In the genomic region with DNA sequence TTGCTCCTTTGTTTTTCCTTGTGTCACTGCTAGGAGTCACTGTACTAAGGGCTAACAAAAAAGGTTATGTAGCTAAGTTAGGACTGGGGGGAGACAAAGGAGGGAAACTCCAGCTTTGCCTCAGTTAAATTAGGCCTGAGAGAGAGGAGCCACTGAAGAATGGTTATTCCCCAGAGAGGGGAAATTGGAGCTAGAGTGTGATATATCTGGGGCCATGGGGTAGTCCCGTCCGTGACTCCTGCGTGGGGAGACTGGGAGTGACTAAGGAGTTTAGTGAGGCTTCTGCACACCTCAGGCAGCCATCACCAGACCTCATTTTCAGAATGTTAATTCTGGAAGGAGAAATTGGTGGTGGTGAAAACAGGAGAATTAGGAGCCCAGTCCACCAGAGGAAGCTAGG, we compare ENCODE assay signal across 9 mouse cellular contexts. TPM values are rescaled to one million over a fixed set of nuclear protein-coding genes. Genes with fewer than 3 reads are reported as not detected.
DNase-seq lines count a peak whose midpoint lies in the region; ATAC-seq lines count a peak whose summit lies in the region.
"Had no signal": no experiment of that assay in that cellular context is flagged by ENCODE, and none has a peak within 500 bp of the region (broad histone marks: within the 10 kb centered on the region; RNA-seq: fewer than 3 reads in every experiment).

No protein-coding gene starts in this region.

- H3K9ac ChIP-seq in heart, embryonic 15.5 days, result peak overlapping the region; percentile 81
- H3K9ac ChIP-seq in hindbrain, embryonic 16.5 days (ENCODE audit: low read depth, low read length), result no peak overlapping the region
- no peak overlapping the region for H3K9ac ChIP-seq in midbrain, embryonic 12.5 days (replicated peaks)

- H3K4me1 ChIP-seq in heart, embryonic 15.5 days (replicated peaks), result peaks cover 21% of the 10 kb centered on the region
- peaks cover 19% of the 10 kb centered on the region for H3K4me1 ChIP-seq in hindbrain, embryonic 16.5 days (ENCODE audit: control insufficient read depth, insufficient read depth, low read depth, low read length)
- peaks cover 17% of the 10 kb centered on the region for H3K4me1 ChIP-seq in midbrain, embryonic 12.5 days

- H3K27ac ChIP-seq in heart, embryonic 15.5 days, result peak overlapping the region; percentile 65; the same call in 1 of the 2 replicates
- no peak overlapping the region for H3K27ac ChIP-seq in hindbrain, embryonic 16.5 days (ENCODE audit: low read depth, low read length)
- H3K27ac ChIP-seq in midbrain, embryonic 12.5 days (replicated peaks), result no peak overlapping the region

- peak overlapping the region; percentile 77 for H3K4me3 ChIP-seq in heart, embryonic 15.5 days
- H3K4me3 ChIP-seq in hindbrain, embryonic 16.5 days (ENCODE audit: low read length), result peak overlapping the region; percentile 69
- peak overlapping the region; percentile 81; the same call in 1 of the 2 replicates for H3K4me3 ChIP-seq in midbrain, embryonic 12.5 days

- no peak for DNase-seq in heart, adult 8-10 months (ENCODE audit: low spot score)
- DNase-seq in NIH3T3 (ENCODE audit: low read depth), result peak; percentile 23
- DNase-seq in adrenal gland, postnatal 10 days, result no peak
- no peak for DNase-seq in gastrocnemius, adult 18-20 months (ENCODE audit: low spot score)
- DNase-seq: thymus, adult 2 months had no signal

- peaks cover 23% of the 10 kb centered on the region for H3K36me3 ChIP-seq in heart, embryonic 15.5 days
- no peaks in the 10 kb centered on the region; the same call in 1 of the 2 replicates for H3K36me3 ChIP-seq in hindbrain, embryonic 16.5 days (ENCODE audit: control insufficient read depth, insufficient read depth, low read length)
- H3K36me3 ChIP-seq in midbrain, embryonic 12.5 days, result no peaks in the 10 kb centered on the region

- 55% methylated on average over 3 of the region's 3 CpGs for WGBS in heart, embryonic 15.5 days
- 79% methylated on average over 3 of the region's 3 CpGs for WGBS in hindbrain, embryonic 16.5 days
- WGBS in midbrain, embryonic 12.5 days, result 83% methylated on average over 3 of the region's 3 CpGs

- ATAC-seq in heart, embryonic 15.5 days (replicated peaks; ENCODE audit: insufficient number of reproducible peaks, insufficient read depth, low FRiP score, low read depth), result no peak
- ATAC-seq in hindbrain, embryonic 16.5 days, result no peak
- ATAC-seq in midbrain, embryonic 12.5 days (ENCODE audit: low FRiP score, low read depth), result no peak
- no peak for ATAC-seq in frontal cortex, adult (ENCODE audit: low TSS enrichment)

- no peaks in the 10 kb centered on the region for H3K9me3 ChIP-seq in heart, embryonic 15.5 days (replicated peaks)
- no peaks in the 10 kb centered on the region for H3K9me3 ChIP-seq in hindbrain, embryonic 16.5 days (ENCODE audit: control insufficient read depth, low read length)
- H3K9me3 ChIP-seq in midbrain, embryonic 12.5 days, result no peaks in the 10 kb centered on the region

- H3K27me3 ChIP-seq in heart, embryonic 15.5 days, result no peaks in the 10 kb centered on the region
- no peaks in the 10 kb centered on the region for H3K27me3 ChIP-seq in hindbrain, embryonic 16.5 days (replicated peaks; ENCODE audit: control insufficient read depth, insufficient read depth, low read length)
- no peaks in the 10 kb centered on the region for H3K27me3 ChIP-seq in midbrain, embryonic 12.5 days

- H3K4me2 ChIP-seq in heart, embryonic 15.5 days, result peak overlapping the region; percentile 84
- H3K4me2 ChIP-seq in hindbrain, embryonic 16.5 days (ENCODE audit: low read length), result peak overlapping the region; percentile 81
- peak overlapping the region; percentile 87 for H3K4me2 ChIP-seq in midbrain, embryonic 12.5 days (replicated peaks)

RNA-seq across cellular contexts. Expression of a gene that starts 1.6 kb away (rescaled TPM):
- polyA plus RNA-seq in heart, embryonic 15.5 days (2015; fragmentation: Nextera tagmentation; extraction: Ambion mirVana), result 29.1 and 35.4 TPM in 2 replicates
- total RNA-seq in heart, adult 8-10 months (2022), result 10 to 100 TPM in 2 of 4 experiments, 1 to 10 TPM in 2; 9.1 to 10.8 (median 10.3) TPM
- polyA plus RNA-seq in hindbrain, embryonic 16.5 days (2015; fragmentation: Nextera tagmentation; extraction: Ambion mirVana), result 8.3 and 11.3 TPM in 2 replicates
- 14.6 and 17.7 TPM in 2 replicates for polyA plus RNA-seq in midbrain, embryonic 12.5 days (2016; fragmentation: Nextera tagmentation; extraction: Ambion mirVana)
- total RNA-seq in adrenal gland, postnatal 10 days (2021), result 10 to 100 TPM; 26.2 to 29.3 TPM
- 1 to 10 TPM; 9.1 to 9.4 TPM for total RNA-seq in gastrocnemius, adult 18-20 months (2021)

RNA-seq across cellular contexts. Expression of a gene that starts 1.8 kb away (rescaled TPM):
- polyA plus RNA-seq in heart, embryonic 15.5 days (2015; fragmentation: Nextera tagmentation; extraction: Ambion mirVana), result 23.9 and 24.4 TPM in 2 replicates
- total RNA-seq in heart, adult 8-10 months (2022), result 10 to 100 TPM; 15.8 to 26.5 (median 22.3) TPM
- 23.3 and 24.5 TPM in 2 replicates for polyA plus RNA-seq in hindbrain, embryonic 16.5 days (2015; fragmentation: Nextera tagmentation; extraction: Ambion mirVana)
- polyA plus RNA-seq in midbrain, embryonic 12.5 days (2016; fragmentation: Nextera tagmentation; extraction: Ambion mirVana), result 34.4 and 39.5 TPM in 2 replicates
- 10 to 100 TPM; 24.9 to 25.6 TPM for total RNA-seq in adrenal gland, postnatal 10 days (2021)
- 10 to 100 TPM; 24.6 to 28.2 TPM for total RNA-seq in gastrocnemius, adult 18-20 months (2021)

RNA-seq across cellular contexts. Expression of a gene that starts 16.3 kb away (rescaled TPM):
- polyA plus RNA-seq in heart, embryonic 15.5 days (2015; fragmentation: Nextera tagmentation; extraction: Ambion mirVana), result 0.16 TPM in 2 replicates
- not detected for total RNA-seq in heart, adult 8-10 months (2022)
- 0.20 and 0.46 TPM in 2 replicates for polyA plus RNA-seq in hindbrain, embryonic 16.5 days (2015; fragmentation: Nextera tagmentation; extraction: Ambion mirVana)
- polyA plus RNA-seq in midbrain, embryonic 12.5 days (2016; fragmentation: Nextera tagmentation; extraction: Ambion mirVana), result 0.20 TPM in 1 of 2 replicates, not detected in the other
- total RNA-seq in adrenal gland, postnatal 10 days (2021), result under 1 TPM; 0.27 to 0.39 TPM
- total RNA-seq in gastrocnemius, adult 18-20 months (2021), result not detected
- polyA plus RNA-seq: thymus, adult 2 months had no signal

RNA-seq across cellular contexts. Expression of a gene that starts 20.9 kb away (rescaled TPM):
- polyA plus RNA-seq in heart, embryonic 15.5 days (2015; fragmentation: Nextera tagmentation; extraction: Ambion mirVana), result 0.23 TPM in 1 of 2 replicates, not detected in the other
- total RNA-seq in heart, adult 8-10 months (2022), result not detected
- polyA plus RNA-seq in hindbrain, embryonic 16.5 days (2015; fragmentation: Nextera tagmentation; extraction: Ambion mirVana), result 0.81 and 1.1 TPM in 2 replicates
- 0.10 and 0.22 TPM in 2 replicates for polyA plus RNA-seq in midbrain, embryonic 12.5 days (2016; fragmentation: Nextera tagmentation; extraction: Ambion mirVana)
- total RNA-seq in adrenal gland, postnatal 10 days (2021), result under 1 TPM; 0.54 to 0.64 TPM
- total RNA-seq in gastrocnemius, adult 18-20 months (2021), result 1 to 10 TPM; 1.3 to 1.9 TPM

RNA-seq across cellular contexts. Expression of a gene that starts 39.2 kb away (rescaled TPM):
- polyA plus RNA-seq in heart, embryonic 15.5 days (2015; fragmentation: Nextera tagmentation; extraction: Ambion mirVana), result 111 and 124 TPM in 2 replicates
- total RNA-seq in heart, adult 8-10 months (2022), result 10 to 100 TPM; 14.8 to 17.5 (median 15.8) TPM
- 197 and 201 TPM in 2 replicates for polyA plus RNA-seq in hindbrain, embryonic 16.5 days (2015; fragmentation: Nextera tagmentation; extraction: Ambion mirVana)
- polyA plus RNA-seq in midbrain, embryonic 12.5 days (2016; fragmentation: Nextera tagmentation; extraction: Ambion mirVana), result 168 and 190 TPM in 2 replicates
- total RNA-seq in adrenal gland, postnatal 10 days (2021), result 10 to 100 TPM; 24.6 to 27.8 TPM
- 10 to 100 TPM in 1 of 2 experiments, 1 to 10 TPM in 1; 9.3 to 12.2 TPM for total RNA-seq in gastrocnemius, adult 18-20 months (2021)
